17 mouse cellular contexts compared by ENCODE assay signal in the genomic region with DNA sequence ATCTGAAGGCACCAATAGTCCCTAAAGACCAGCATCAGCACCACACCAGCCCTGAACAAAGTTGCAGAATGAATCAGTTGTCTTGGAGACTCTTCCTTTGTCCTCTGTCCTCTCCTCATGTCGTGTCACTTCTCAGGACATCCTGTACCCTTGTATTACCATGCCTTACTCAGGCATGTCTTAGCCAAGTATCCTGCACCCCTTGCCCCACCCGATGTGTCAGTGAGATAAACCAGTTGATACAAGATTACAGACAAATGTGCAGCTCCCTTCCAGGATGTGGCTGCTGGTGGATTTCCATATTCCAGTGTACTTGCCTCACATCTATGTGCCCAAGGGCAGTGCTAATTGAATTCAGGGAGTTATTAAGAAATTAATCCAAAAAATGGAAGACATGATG.
"Had no signal": no experiment of that assay in that cellular context is flagged by ENCODE, and none has a peak within 500 bp of the region (broad histone marks: within the 10 kb centered on the region; RNA-seq: fewer than 3 reads in every experiment).

No protein-coding gene starts in this region.

- H3K4me3 ChIP-seq: liver, embryonic 13.5 days; liver, embryonic 15.5 days; megakaryocyte, embryonic 14.5 days; midbrain, embryonic 13.5 days; midbrain, embryonic 15.5 days; neural tube, embryonic 12.5 days; stomach, embryonic 15.5 days had no signal

- H3K27me3 ChIP-seq: liver, embryonic 13.5 days; liver, embryonic 15.5 days; stomach, embryonic 15.5 days had no signal

- ATAC-seq: liver, postnatal 0 days; midbrain, embryonic 13.5 days; midbrain, embryonic 15.5 days had no signal

- H3K4me2 ChIP-seq: liver, embryonic 11.5 days; liver, embryonic 13.5 days; liver, embryonic 15.5 days; lung, embryonic 14.5 days; midbrain, embryonic 11.5 days; midbrain, embryonic 13.5 days; midbrain, embryonic 15.5 days; neural tube, embryonic 12.5 days; stomach, embryonic 15.5 days had no signal

- DNase-seq: liver, embryonic 13.5 days; liver, postnatal 0 days; lung, embryonic 14.5 days; right cerebral cortex, postnatal 14 days; thymus, adult 2 months; thymus, postnatal 25 days; thymus, postnatal 4 days had no signal

- H3K9ac ChIP-seq: liver, embryonic 13.5 days; liver, embryonic 15.5 days; liver, postnatal 0 days; lung, embryonic 14.5 days; midbrain, embryonic 13.5 days; midbrain, embryonic 15.5 days; neural tube, embryonic 12.5 days; stomach, embryonic 15.5 days had no signal

- H3K9me3 ChIP-seq: liver, embryonic 13.5 days; liver, embryonic 15.5 days; megakaryocyte, embryonic 14.5 days; midbrain, embryonic 13.5 days; midbrain, embryonic 15.5 days; neural tube, embryonic 12.5 days; stomach, embryonic 15.5 days had no signal

- H3K27ac ChIP-seq: liver, embryonic 13.5 days; liver, embryonic 15.5 days; macrophage; midbrain, embryonic 13.5 days; midbrain, embryonic 15.5 days; neural tube, embryonic 12.5 days; stomach, embryonic 15.5 days; stomach, postnatal 0 days had no signal

- H3K36me3 ChIP-seq: liver, embryonic 13.5 days; liver, embryonic 15.5 days; midbrain, embryonic 13.5 days; midbrain, embryonic 15.5 days; neural tube, embryonic 12.5 days; stomach, embryonic 15.5 days had no signal

- H3K4me1 ChIP-seq: liver, embryonic 13.5 days; liver, embryonic 15.5 days; megakaryocyte, embryonic 14.5 days; midbrain, embryonic 13.5 days; midbrain, embryonic 15.5 days; neural tube, embryonic 12.5 days; stomach, embryonic 15.5 days had no signal
